Mouse (Mus musculus): ENCODE measurements at regions not wholly inside any gene's neighbourhood (a gene's known extent, or its start where the extent isn't known, plus 50 kb on each side); places are given as distances from the start of the nearest gene placed in this dataset.

DNA sequence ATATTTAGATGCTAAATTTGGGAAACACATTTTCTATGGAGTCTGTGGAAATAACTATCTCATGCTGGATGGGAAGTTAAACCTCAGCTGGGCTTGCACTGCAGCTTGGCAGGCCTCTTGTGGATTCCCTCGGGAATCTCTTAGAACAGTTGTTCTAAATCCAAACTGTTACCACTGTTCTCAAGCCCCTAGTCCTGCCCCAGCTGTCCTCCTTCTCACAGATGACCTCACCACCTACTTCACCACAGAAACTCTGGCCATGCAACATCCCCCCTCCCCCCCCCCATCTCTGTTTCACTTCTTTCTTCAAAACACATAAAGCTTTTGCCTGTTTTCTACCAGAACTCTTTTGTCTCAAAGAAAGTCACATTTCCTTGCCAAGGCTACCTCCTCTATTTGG, 136.6 kb upstream of the Wdr44 start:
- ATAC-seq (ENCODE audit: low TSS enrichment), result 0 out of 2 replicates have a peak, but pooled peaks have one; percentile 34

- ATAC-seq (ENCODE audit: low TSS enrichment), result no peak
These were observed 127.3 kb upstream of the Wdr44 start for GRCm38 (mm10) chrX:23565581-23565980.

Data from frontal cortex, adult (tissue).